Mouse (Mus musculus) kidney, adult 2 months (tissue): ENCODE results near the gene Nomo1.

ENCODE experiments used
- CTCF ChIP-seq: fragments of 200-500 bp; conservative IDR thresholded peaks from 2 replicates; pipeline ENCODE4 v1.5.1; 2011; ENCODE audit warnings: low read depth, mild to moderate bottlenecking, control low read depth, low read length, moderate library complexity, mixed read lengths; ENCODE audit not compliant: insufficient read depth, insufficient read length
- POLR2A ChIP-seq: fragments of 200-500 bp; IDR thresholded peaks from one replicate; pipeline ENCODE4 v1.6.1; 2011; ENCODE audit warnings: low read depth, low read length, control low read depth

- no peak for TF ChIP-seq CTCF
- TF ChIP-seq POLR2A, result no peak
Measured at GRCm38 (mm10) chr7:46063296-46063695, 29.8 kb downstream of the Nomo1 start.
